Mouse (Mus musculus) granulocyte monocyte progenitor cell, adult 5-6 weeks (primary cell): Measurements from ENCODE around the gene Mup19. TPM values are rescaled to one million over a fixed set of nuclear protein-coding genes. Genes with fewer than 3 reads are reported as not detected.
"Not testable (repeated sequence)": the region's sequence is repeated elsewhere in the genome, so short reads cannot be mapped to it uniquely, and the experiment has no call there.

Experiments
- ATAC-seq: replicated peaks from 2 replicates; pipeline ENCODE4 v1.8.0; 2016; ENCODE audit warnings: mild to moderate bottlenecking, moderate TSS enrichment, inconsistent platforms; ENCODE audit not compliant: poor library complexity, severe bottlenecking
- total RNA-seq, 2 experiments: library from RNA; stranded (forward) in 1 of 2; stranded (reverse) in 1 of 2; fragments of 200-712, 200-1000 nt in 1 of 2; fragments of >200 nt in 1 of 2; fragmentation: Nextera tagmentation in 1 of 2; gene quantifications; 2 replicates each; pipeline ENCODE4 v1.2.3; 2014 to 2017

Mup19 gene
- not detected in 2 replicates for total RNA-seq (2014; fragmentation: Nextera tagmentation)
- not detected in 2 replicates for total RNA-seq (2017)

DNA sequence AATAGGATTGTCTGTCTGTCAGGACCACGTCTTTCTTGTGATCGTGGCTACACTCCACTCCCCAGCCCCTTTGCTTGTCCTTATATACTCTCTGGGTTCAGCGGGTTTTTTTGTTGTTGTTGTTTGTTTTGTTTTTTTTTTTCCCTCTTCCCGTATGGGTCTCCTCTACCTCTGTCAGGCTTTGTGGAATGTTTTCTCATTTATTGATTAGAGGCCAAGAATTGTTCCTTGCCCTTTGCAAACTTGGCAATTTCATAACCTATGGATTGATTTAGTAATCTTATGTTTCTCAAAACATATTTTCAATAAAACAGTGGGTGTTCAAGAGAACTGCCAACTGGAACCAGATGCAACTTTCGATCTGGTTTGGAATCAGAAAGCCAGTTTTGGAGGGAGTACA is at the start of gene Mup19:
TSS of gene Mup19 (minus strand) at position 101 of the 400 bp plus-strand sequence.
- ATAC-seq, result not testable (repeated sequence)

DNA sequence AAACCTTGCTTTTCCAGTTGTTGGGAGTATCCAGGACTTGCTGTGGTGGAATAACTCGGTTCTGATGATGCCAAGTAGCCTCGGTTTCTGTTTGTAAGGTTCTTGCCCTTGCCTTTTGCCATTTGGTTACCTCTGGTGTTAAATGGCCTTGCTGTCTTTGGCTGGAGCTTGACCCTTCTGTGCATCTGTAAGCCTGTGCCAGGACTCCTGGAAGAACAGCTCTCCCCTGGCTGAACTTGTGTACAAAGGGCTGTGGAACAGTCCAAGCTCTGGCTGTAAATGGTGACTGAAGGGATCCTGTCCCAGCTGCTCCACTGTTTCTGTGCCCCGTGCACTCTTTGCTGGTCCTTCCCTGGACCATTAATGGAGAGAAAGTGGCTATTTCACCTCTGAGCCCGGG is 47.1 kb upstream of the Mup19 start:
- no peak for ATAC-seq

GRCm38 (mm10) chr4:61823185-61823584 is 41.1 kb upstream of the Mup19 start:
- ATAC-seq, result no peak

GRCm38 (mm10) chr4:61822541-61822940 is 40.5 kb upstream of the Mup19 start:
- ATAC-seq, result not testable (repeated sequence)

DNA sequence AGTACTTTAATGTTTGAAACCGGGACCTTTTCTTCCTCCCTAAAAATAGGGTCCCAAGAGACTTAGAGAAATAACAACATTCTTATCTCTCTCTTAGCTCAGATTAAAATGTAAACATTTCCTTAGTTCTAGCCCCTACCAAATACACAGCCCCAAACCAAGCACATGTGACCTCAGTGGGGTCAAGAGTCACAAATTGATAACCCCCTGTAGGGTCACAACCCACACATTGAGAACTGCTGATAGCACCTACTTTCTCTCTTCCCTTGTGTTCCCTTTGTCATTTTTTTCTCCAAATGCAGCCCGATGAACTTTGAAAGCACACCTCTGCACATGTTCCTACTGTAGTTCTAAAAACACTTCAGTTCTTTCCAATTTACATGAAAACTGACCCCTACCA is 33.5 kb upstream of the Mup19 start:
- ATAC-seq, result no peak

DNA sequence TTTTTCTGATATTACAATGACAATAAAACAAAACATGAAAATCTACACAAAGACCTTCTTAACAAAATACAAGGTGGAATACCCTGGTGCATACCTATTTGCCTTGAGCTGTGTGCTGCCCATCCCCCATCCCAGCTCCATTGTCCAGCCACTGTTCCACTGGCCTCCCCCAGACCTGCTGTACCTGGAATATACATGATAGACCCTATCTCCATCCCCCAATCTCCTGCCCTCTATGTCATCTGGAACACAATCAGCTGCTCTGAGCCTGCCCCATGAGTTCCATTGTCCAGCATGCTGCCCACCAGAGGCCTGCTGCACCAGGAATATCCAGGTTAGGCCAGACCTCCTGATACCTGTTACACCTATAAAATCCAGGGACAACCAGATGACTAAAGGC is 31.4 kb upstream of the Mup19 start:
- ATAC-seq, result no peak

DNA sequence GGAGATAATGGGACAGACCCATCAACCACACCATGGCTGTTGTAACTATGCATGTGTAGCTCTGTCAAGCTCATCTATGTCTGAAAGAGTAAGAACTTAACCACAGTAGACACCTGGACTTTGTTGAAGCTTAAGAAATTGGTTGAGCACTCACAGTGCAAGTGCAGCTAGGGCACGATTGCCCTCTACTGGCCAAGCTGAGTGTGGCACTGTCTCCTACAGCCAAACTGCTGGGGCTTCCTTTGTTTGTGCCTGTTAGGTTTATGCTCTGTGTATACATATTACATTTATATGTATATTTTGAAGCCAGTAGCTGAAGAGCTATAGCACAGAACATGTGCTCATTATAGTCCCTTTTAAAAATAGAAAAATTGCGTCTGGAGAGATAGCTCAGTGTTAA is 29.1 kb upstream of the Mup19 start:
- not testable (repeated sequence) for ATAC-seq

- not testable (repeated sequence) for ATAC-seq
Observed at GRCm38 (mm10) chr4:61808926-61809325, 26.9 kb upstream of the Mup19 start.

GRCm38 (mm10) chr4:61789699-61790098 is 7.6 kb upstream of the Mup19 start:
- ATAC-seq, result not testable (repeated sequence)

- ATAC-seq, result not testable (repeated sequence)
Observed at GRCm38 (mm10) chr4:61784231-61784630, 2.2 kb upstream of the Mup19 start.

Other genes with a start within 250 kb of the Mup19 start
- not detected in 2 replicates for gene Mup17, start 186.4 kb downstream of the Mup19 start, total RNA-seq (2014; fragmentation: Nextera tagmentation)
- gene Mup17, start 186.4 kb downstream of the Mup19 start, total RNA-seq (2017), result not detected in 2 replicates
- gene Mup18, start 108.1 kb downstream of the Mup19 start, total RNA-seq (2014; fragmentation: Nextera tagmentation), result not detected in 2 replicates
- not detected in 2 replicates for gene Mup18, start 108.1 kb downstream of the Mup19 start, total RNA-seq (2017)
- gene Mup5, start 53.0 kb upstream of the Mup19 start, total RNA-seq (2014; fragmentation: Nextera tagmentation), result not detected in 2 replicates
- gene Mup5, start 53.0 kb upstream of the Mup19 start, total RNA-seq (2017), result not detected in 2 replicates